Mouse (Mus musculus) layer of hippocampus, adult 18-20 months (tissue): ENCODE measurements around the gene Dync1li1. TPM values are rescaled to one million over a fixed set of nuclear protein-coding genes. Genes with fewer than 3 reads are reported as not detected.
"Not testable (repeated sequence)": the region's sequence is repeated elsewhere in the genome, so short reads cannot be mapped to it uniquely, and the experiment has no call there.

ENCODE experiments used
- DNase-seq, 2 experiments: peaks; one replicate each; pipeline ENCODE4 v3.0.0; 2022; ENCODE audit warnings: low spot score in 2 of 2
- total RNA-seq, 2 experiments: library from RNA; stranded (reverse); gene quantifications; 2 replicates each; pipeline ENCODE4 v1.2.3; 2021

Dync1li1 gene
- total RNA-seq, 2 experiments from 2014 or later, result 97.0 to 99.2 TPM

- no peak for DNase-seq
Observed at GRCm38 (mm10) chr9:114716677-114717331, 28.2 kb downstream of the Dync1li1 start.

- no peak for DNase-seq
Observed at GRCm38 (mm10) chr9:114727315-114727714, 38.7 kb downstream of the Dync1li1 start.

GRCm38 (mm10) chr9:114728432-114728831, 39.8 kb downstream of the Dync1li1 start:
- DNase-seq, result not testable (repeated sequence)

GRCm38 (mm10) chr9:114729911-114730805, 41.6 kb downstream of the Dync1li1 start:
- DNase-seq, result no peak

- peak; percentile 91 to 96 for DNase-seq
Observed at GRCm38 (mm10) chr9:114731011-114731755, 42.6 kb downstream of the Dync1li1 start, which contains the start of gene Cmtm6. Gene Cmtm6 (plus strand): TSS chr9:114731116.

GRCm38 (mm10) chr9:114731871-114732682, 43.5 kb downstream of the Dync1li1 start:
- DNase-seq, result no peak

GRCm38 (mm10) chr9:114733238-114733637, 44.6 kb downstream of the Dync1li1 start:
- no peak for DNase-seq

GRCm38 (mm10) chr9:114736442-114736841, 47.9 kb downstream of the Dync1li1 start:
- DNase-seq, result no peak

- no peak for DNase-seq
Observed at GRCm38 (mm10) chr9:114740336-114740735, 51.7 kb downstream of the Dync1li1 start.

GRCm38 (mm10) chr9:114742731-114743130, 54.1 kb downstream of the Dync1li1 start:
- no peak for DNase-seq

GRCm38 (mm10) chr9:114745163-114745562, 56.6 kb downstream of the Dync1li1 start:
- DNase-seq, result peak in 1 of 2 experiments; percentile 44

GRCm38 (mm10) chr9:114745654-114746053, 57.1 kb downstream of the Dync1li1 start:
- DNase-seq, result no peak

GRCm38 (mm10) chr9:114747012-114747411, 58.4 kb downstream of the Dync1li1 start:
- DNase-seq, result peak in 1 of 2 experiments; percentile 59

GRCm38 (mm10) chr9:114747466-114747865, 58.9 kb downstream of the Dync1li1 start:
- DNase-seq, result no peak

- DNase-seq, result no peak
Observed at GRCm38 (mm10) chr9:114751582-114751981, 63.0 kb downstream of the Dync1li1 start.

- no peak for DNase-seq
Observed at GRCm38 (mm10) chr9:114752311-114752710, 63.7 kb downstream of the Dync1li1 start.

- peak; percentile 85 to 90 for DNase-seq
Observed at GRCm38 (mm10) chr9:114752863-114753484, 64.4 kb downstream of the Dync1li1 start.

GRCm38 (mm10) chr9:114758272-114758671, 69.7 kb downstream of the Dync1li1 start:
- no peak for DNase-seq

GRCm38 (mm10) chr9:114758801-114759200, 70.2 kb downstream of the Dync1li1 start:
- no peak for DNase-seq

- no peak for DNase-seq
Observed at GRCm38 (mm10) chr9:114759886-114760285, 71.3 kb downstream of the Dync1li1 start.
